Mouse (Mus musculus): ENCODE results near the gene Gm8298.
A peak's percentile ranks its signal among the peaks of the same experiment; 100 is the strongest.
"Not testable (repeated sequence)": the region's sequence is repeated elsewhere in the genome, so short reads cannot be mapped to it uniquely, and the experiment has no call there.

Gm8298 gene

GRCm38 (mm10) chr3:59860751-59861150 lies at the start of gene Gm8298:
Gm8298 (plus strand) TSS chr3:59861051.
- DNase-seq (ENCODE audit: low spot score in 2 of 2): no peak

- no peak for DNase-seq (ENCODE audit: low spot score in 2 of 2)
These were observed 47.7 kb upstream of the Gm8298 start for GRCm38 (mm10) chr3:59813169-59813568.

GRCm38 (mm10) chr3:59870765-59871164 lies 9.9 kb downstream of the Gm8298 start:
- DNase-seq (ENCODE audit: low spot score in 2 of 2): peak in 1 of 2 experiments; percentile 5

- DNase-seq (ENCODE audit: low spot score in 2 of 2): not testable (repeated sequence)
These were observed 16.8 kb downstream of the Gm8298 start for GRCm38 (mm10) chr3:59877601-59878000.

GRCm38 (mm10) chr3:59879801-59880554 lies 19.1 kb downstream of the Gm8298 start:
- not testable (repeated sequence) for DNase-seq (ENCODE audit: low spot score in 2 of 2)

- no peak for DNase-seq (ENCODE audit: low spot score in 2 of 2)
These were observed 32.4 kb downstream of the Gm8298 start for GRCm38 (mm10) chr3:59893276-59893675.

GRCm38 (mm10) chr3:59924914-59925313 lies 64.1 kb downstream of the Gm8298 start, which contains the start of gene C130079G13Rik:
C130079G13Rik (plus strand) TSS chr3:59925214.
- DNase-seq (ENCODE audit: low spot score in 2 of 2): no peak

Data from frontal cortex, postnatal 25 days (tissue).